Comparison of ENCODE assay signal across 8 mouse cellular contexts in genomic region chr6:125354352-125355151, GRCm38 (mm10). TPM values are rescaled to one million over a fixed set of nuclear protein-coding genes. Genes with fewer than 3 reads are reported as not detected.
DNase-seq lines count a peak whose midpoint lies in the region; ATAC-seq and TF ChIP-seq lines count a peak whose summit lies in the region.

No protein-coding gene starts in this region.

- peak overlapping the region; percentile 6 for H3K4me3 ChIP-seq in cerebellum, adult 2 months (replicated peaks; ENCODE audit: insufficient read depth, low read depth, low read length)
- H3K4me3 ChIP-seq in heart, embryonic 16.5 days (ENCODE audit: low read length) = peak overlapping the region; percentile 11; the same call in 1 of the 2 replicates

- no peaks in the 10 kb centered on the region for H3K27me3 ChIP-seq in cerebellum, adult 2 months (ENCODE audit: control insufficient read depth, insufficient read depth, low read length)
- no peaks in the 10 kb centered on the region for H3K27me3 ChIP-seq in heart, embryonic 16.5 days (ENCODE audit: control insufficient read depth, insufficient read depth, low read length)

- peak overlapping the region; percentile 30 for H3K4me2 ChIP-seq in heart, embryonic 16.5 days (ENCODE audit: low read depth, low read length)

- no peak for TF ChIP-seq CTCF in cerebellum, adult 2 months (IDR thresholded peaks at IDR 0.05; ENCODE audit: borderline replicate concordance, insufficient read depth, low read depth, low read length)

- ATAC-seq in heart, embryonic 16.5 days (replicated peaks; ENCODE audit: extremely low read depth, insufficient read depth, low FRiP score) = peak; percentile 50
- 0 out of 2 replicates have a peak, but pooled peaks have one; percentile 7 for ATAC-seq in megakaryocyte progenitor cell, adult 5-6 weeks (replicated peaks; ENCODE audit: poor library complexity)

- peaks cover 13% of the 10 kb centered on the region for H3K36me3 ChIP-seq in heart, embryonic 16.5 days (ENCODE audit: control insufficient read depth, insufficient read depth)

- no peak for TF ChIP-seq POLR2A in cerebellum, adult 2 months (IDR thresholded peaks at IDR 0.05; ENCODE audit: borderline replicate concordance, insufficient read depth, low read length)

- H3K9me3 ChIP-seq in heart, embryonic 16.5 days (replicated peaks; ENCODE audit: control insufficient read depth, low read length) = no peaks in the 10 kb centered on the region

- 27% methylated on average over 14 of the region's 14 CpGs for WGBS in cerebellum, adult 2 months
- WGBS in heart, embryonic 16.5 days = 12% methylated on average over 14 of the region's 14 CpGs

- H3K9ac ChIP-seq in heart, embryonic 16.5 days (ENCODE audit: low read length) = 0 out of 2 replicates have a peak overlapping the region, but pooled peaks have one; percentile 5

- H3K27ac ChIP-seq in cerebellum, adult 2 months (ENCODE audit: insufficient read depth, low read length) = 0 out of 2 replicates have a peak overlapping the region, but pooled peaks have one; percentile 30
- peak overlapping the region; percentile 44 for H3K27ac ChIP-seq in heart, embryonic 16.5 days (ENCODE audit: low read length)

- peaks cover 7% of the 10 kb centered on the region for H3K4me1 ChIP-seq in cerebellum, adult 2 months (ENCODE audit: control insufficient read depth, insufficient read depth, low read length)
- peaks cover 46% of the 10 kb centered on the region for H3K4me1 ChIP-seq in heart, embryonic 16.5 days (ENCODE audit: control insufficient read depth, insufficient read depth, low read length)

- peak in 1 of 2 experiments; percentile 23 for DNase-seq in cerebellum, adult 2 months
- DNase-seq in cerebellum, postnatal 36 days = no peak
- DNase-seq in urinary bladder, postnatal 25 days (ENCODE audit: low spot score) = peak; percentile 56
- DNase-seq in urinary bladder, adult 2 months (ENCODE audit: low spot score) = no peak
- DNase-seq in kidney, postnatal 36 days = peak; percentile 77 to 90
- no peak for DNase-seq in layer of hippocampus, adult 8-10 months (ENCODE audit: low spot score in 2 of 2)

RNA-seq across cellular contexts. Expression of gene Tnfrsf1a, which starts 5.4 kb away (rescaled TPM):
- 11.4 and 11.8 TPM in 2 replicates for polyA plus RNA-seq in cerebellum, adult 2 months (2012; rRNA removed)
- polyA plus RNA-seq in urinary bladder, adult 2 months (2012; rRNA removed) = 140 and 152 TPM in 2 replicates
- polyA plus RNA-seq in heart, embryonic 16.5 days (2015; fragmentation: Nextera tagmentation; extraction: Ambion mirVana) = 54.2 and 54.8 TPM in 2 replicates
- total RNA-seq in megakaryocyte progenitor cell, adult 5-6 weeks (2015) = 56.9 and 61.8 TPM in 2 replicates
- 56.6 and 57.1 TPM in 2 replicates for total RNA-seq in megakaryocyte progenitor cell, adult 5-6 weeks (2017)
- 10 to 100 TPM; 11.0 to 36.7 (median 21.8) TPM for total RNA-seq in layer of hippocampus, adult 8-10 months (2022)

RNA-seq across cellular contexts. Expression of gene Plekhg6, which starts 26.0 kb away (rescaled TPM):
- 0.06 and 0.10 TPM in 2 replicates for polyA plus RNA-seq in cerebellum, adult 2 months (2012; rRNA removed)
- polyA plus RNA-seq in urinary bladder, adult 2 months (2012; rRNA removed) = 17.5 and 18.7 TPM in 2 replicates
- polyA plus RNA-seq in heart, embryonic 16.5 days (2015; fragmentation: Nextera tagmentation; extraction: Ambion mirVana) = 0.25 and 0.41 TPM in 2 replicates
- total RNA-seq in megakaryocyte progenitor cell, adult 5-6 weeks (2015) = not detected in 2 replicates
- total RNA-seq in megakaryocyte progenitor cell, adult 5-6 weeks (2017) = not detected in 2 replicates
- under 1 TPM in 1 of 4 experiments, not detected in 3; 0.12 TPM for total RNA-seq in layer of hippocampus, adult 8-10 months (2022)

RNA-seq across cellular contexts. Expression of gene Scnn1a, which starts 34.1 kb away (rescaled TPM):
- 0.67 and 0.74 TPM in 2 replicates for polyA plus RNA-seq in cerebellum, adult 2 months (2012; rRNA removed)
- 2.9 and 3.9 TPM in 2 replicates for polyA plus RNA-seq in urinary bladder, adult 2 months (2012; rRNA removed)
- 2.6 and 2.9 TPM in 2 replicates for polyA plus RNA-seq in heart, embryonic 16.5 days (2015; fragmentation: Nextera tagmentation; extraction: Ambion mirVana)
- total RNA-seq in megakaryocyte progenitor cell, adult 5-6 weeks (2015) = 21.8 and 22.9 TPM in 2 replicates
- total RNA-seq in megakaryocyte progenitor cell, adult 5-6 weeks (2017) = 0.75 and 1.7 TPM in 2 replicates
- 1 to 10 TPM; 4.3 to 5.6 (median 5.3) TPM for total RNA-seq in layer of hippocampus, adult 8-10 months (2022)

RNA-seq across cellular contexts. Expression of gene Ltbr, which starts 40.9 kb away (rescaled TPM):
- 12.1 and 12.5 TPM in 2 replicates for polyA plus RNA-seq in cerebellum, adult 2 months (2012; rRNA removed)
- 101 and 118 TPM in 2 replicates for polyA plus RNA-seq in urinary bladder, adult 2 months (2012; rRNA removed)
- polyA plus RNA-seq in heart, embryonic 16.5 days (2015; fragmentation: Nextera tagmentation; extraction: Ambion mirVana) = 43.0 and 51.4 TPM in 2 replicates
- 17.5 and 18.7 TPM in 2 replicates for total RNA-seq in megakaryocyte progenitor cell, adult 5-6 weeks (2015)
- total RNA-seq in megakaryocyte progenitor cell, adult 5-6 weeks (2017) = 28.2 and 43.7 TPM in 2 replicates
- total RNA-seq in layer of hippocampus, adult 8-10 months (2022) = 10 to 100 TPM in 2 of 4 experiments, 1 to 10 TPM in 2; 8.1 to 16.8 (median 11.5) TPM

Comparison
In these comparisons a context has a peak if more than half of its experiments do, and no peak if none do; other contexts are left out.
1. DNase-seq: peak in urinary bladder, postnatal 25 days (single experiment) and kidney, postnatal 36 days (2 of 2); none in cerebellum, postnatal 36 days (0 of 2), urinary bladder, adult 2 months (single experiment) and layer of hippocampus, adult 8-10 months (0 of 2).
2. RNA of gene Plekhg6, which starts 26.0 kb away (polyA plus RNA-seq): 17.5 to 18.7 TPM in urinary bladder, adult 2 months; 0.25 to 0.41 TPM in heart, embryonic 16.5 days and 0.06 to 0.10 TPM in cerebellum, adult 2 months; every median in the first group is over 10 times any median in the second.